Mouse (Mus musculus) heart, postnatal 0 days (tissue): ENCODE results near the gene Dapl1.

ENCODE experiments used
- CTCF ChIP-seq: IDR thresholded peaks from 2 replicates; pipeline ENCODE4 v1.5.1; 2016; ENCODE audit warnings: antibody characterized with exemption, control low read depth, low read depth
- EP300 ChIP-seq: IDR thresholded peaks from 2 replicates; pipeline ENCODE4 v1.6.1; 2016; ENCODE audit warnings: antibody characterized with exemption, low read depth

- TF ChIP-seq CTCF (no peak), EP300 (no peak)
Measured at GRCm38 (mm10) chr2:59520663-59521062, 36.2 kb downstream of the Dapl1 start.
